Mouse (Mus musculus) bone marrow macrophage, adult 2 months (primary cell): Measurements from ENCODE around the gene Gdpgp1.

Experiments used
- CTCF ChIP-seq: IDR thresholded peaks from 2 replicates; pipeline ENCODE4 v1.5.1; 2012; ENCODE audit warnings: low read depth, mild to moderate bottlenecking, low read length, moderate library complexity
- POLR2A ChIP-seq: IDR thresholded peaks from 2 replicates; pipeline ENCODE4 v1.6.1; 2012; ENCODE audit warnings: mild to moderate bottlenecking, low read depth, low read length, borderline replicate concordance

GRCm38 (mm10) chr7:80209669-80210068 lies 23.0 kb upstream of the Gdpgp1 start:
- TF ChIP-seq CTCF (no peak), POLR2A (no peak)
